Comparison of ENCODE assay signal across 8 mouse cellular contexts in the genomic region with DNA sequence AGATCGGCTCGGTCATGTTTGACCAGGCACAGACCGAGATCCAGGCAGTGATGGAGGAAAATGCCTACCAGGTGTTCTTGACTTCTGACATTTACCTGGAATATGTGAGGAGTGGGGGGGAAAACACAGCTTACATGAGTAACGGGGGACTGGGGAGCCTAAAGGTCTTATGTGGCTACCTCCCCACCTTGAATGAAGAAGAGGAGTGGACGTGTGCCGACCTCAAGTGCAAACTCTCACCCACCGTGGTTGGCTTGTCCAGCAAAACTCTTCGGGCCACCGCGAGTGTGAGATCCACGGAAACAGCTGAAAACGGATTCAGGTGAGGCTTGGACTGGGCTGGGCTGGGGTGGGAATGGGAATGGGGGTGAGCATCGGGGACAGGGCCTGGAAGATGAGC. TPM values are rescaled to one million over a fixed set of nuclear protein-coding genes. Genes with fewer than 3 reads are reported as not detected.
DNase-seq lines count a peak whose midpoint lies in the region; ATAC-seq lines count a peak whose summit lies in the region.

No protein-coding gene starts in this region.

- no peak for DNase-seq in heart, adult 9 months (ENCODE audit: low spot score in 2 of 2)
- no peak for DNase-seq in spleen, adult 18-20 months
- DNase-seq in urinary bladder, postnatal 14 days (ENCODE audit: low spot score) = no peak

- H3K4me1 ChIP-seq in heart, embryonic 16.5 days (ENCODE audit: control insufficient read depth, insufficient read depth, low read length) = peaks cover 38% of the 10 kb centered on the region
- peaks cover 59% of the 10 kb centered on the region for H3K4me1 ChIP-seq in embryonic facial prominence, embryonic 12.5 days
- peaks cover 56% of the 10 kb centered on the region for H3K4me1 ChIP-seq in hindbrain, embryonic 16.5 days (ENCODE audit: control insufficient read depth, insufficient read depth, low read depth, low read length)
- peaks cover 64% of the 10 kb centered on the region for H3K4me1 ChIP-seq in midbrain, embryonic 16.5 days (ENCODE audit: control insufficient read depth, insufficient read depth, low read length)

- H3K4me3 ChIP-seq in heart, embryonic 16.5 days (ENCODE audit: low read length) = peak overlapping the region; percentile 93
- peak overlapping the region; percentile 88 for H3K4me3 ChIP-seq in embryonic facial prominence, embryonic 12.5 days
- peak overlapping the region; percentile 93 for H3K4me3 ChIP-seq in hindbrain, embryonic 16.5 days (ENCODE audit: low read length)
- H3K4me3 ChIP-seq in midbrain, embryonic 16.5 days (ENCODE audit: low read depth, low read length) = peak overlapping the region; percentile 93

- no peak for ATAC-seq in heart, embryonic 16.5 days (replicated peaks; ENCODE audit: extremely low read depth, insufficient read depth, low FRiP score)
- no peak for ATAC-seq in embryonic facial prominence, embryonic 12.5 days (ENCODE audit: insufficient number of reproducible peaks, insufficient read depth, low FRiP score, low TSS enrichment)
- ATAC-seq in hindbrain, embryonic 16.5 days = no peak
- ATAC-seq in midbrain, embryonic 16.5 days = no peak
- ATAC-seq in inflammation-experienced regulatory T-cells, adult 6 months = no peak

- H3K9ac ChIP-seq in heart, embryonic 16.5 days (ENCODE audit: low read length) = no peak overlapping the region; the same call in 1 of the 2 replicates
- H3K9ac ChIP-seq in embryonic facial prominence, embryonic 12.5 days = peak overlapping the region; percentile 93
- H3K9ac ChIP-seq in hindbrain, embryonic 16.5 days (ENCODE audit: low read depth, low read length) = peak overlapping the region; percentile 89
- peak overlapping the region; percentile 92 for H3K9ac ChIP-seq in midbrain, embryonic 16.5 days (ENCODE audit: low read depth, low read length)

- WGBS in heart, embryonic 16.5 days = 59% methylated on average over 13 of the region's 13 CpGs
- 16% methylated on average over 13 of the region's 13 CpGs for WGBS in embryonic facial prominence, embryonic 12.5 days
- WGBS in hindbrain, embryonic 16.5 days = 17% methylated on average over 13 of the region's 13 CpGs
- 10% methylated on average over 13 of the region's 13 CpGs for WGBS in midbrain, embryonic 16.5 days

- H3K36me3 ChIP-seq in heart, embryonic 16.5 days (ENCODE audit: control insufficient read depth, insufficient read depth) = no peaks in the 10 kb centered on the region
- no peaks in the 10 kb centered on the region; the same call in 1 of the 2 replicates for H3K36me3 ChIP-seq in embryonic facial prominence, embryonic 12.5 days
- H3K36me3 ChIP-seq in hindbrain, embryonic 16.5 days (ENCODE audit: control insufficient read depth, insufficient read depth, low read length) = no peaks in the 10 kb centered on the region
- no peaks in the 10 kb centered on the region for H3K36me3 ChIP-seq in midbrain, embryonic 16.5 days (ENCODE audit: control insufficient read depth, insufficient read depth, low read length)

- H3K9me3 ChIP-seq in heart, embryonic 16.5 days (replicated peaks; ENCODE audit: control insufficient read depth, low read length) = no peaks in the 10 kb centered on the region
- H3K9me3 ChIP-seq in embryonic facial prominence, embryonic 12.5 days = no peaks in the 10 kb centered on the region
- H3K9me3 ChIP-seq in hindbrain, embryonic 16.5 days (ENCODE audit: control insufficient read depth, low read length) = no peaks in the 10 kb centered on the region
- no peaks in the 10 kb centered on the region for H3K9me3 ChIP-seq in midbrain, embryonic 16.5 days (replicated peaks; ENCODE audit: control insufficient read depth, low read length, poor library complexity, severe bottlenecking)

- no peak overlapping the region for H3K27ac ChIP-seq in heart, embryonic 16.5 days (ENCODE audit: low read length)
- H3K27ac ChIP-seq in embryonic facial prominence, embryonic 12.5 days = peak overlapping the region; percentile 100
- peak overlapping the region; percentile 14; the same call in 1 of the 2 replicates for H3K27ac ChIP-seq in hindbrain, embryonic 16.5 days (ENCODE audit: low read depth, low read length)
- H3K27ac ChIP-seq in midbrain, embryonic 16.5 days (ENCODE audit: low read length) = peak overlapping the region; percentile 55; the same call in 1 of the 2 replicates

- peak overlapping the region; percentile 97 for H3K4me2 ChIP-seq in heart, embryonic 16.5 days (ENCODE audit: low read depth, low read length)
- H3K4me2 ChIP-seq in embryonic facial prominence, embryonic 12.5 days (replicated peaks) = peak overlapping the region; percentile 84
- peak overlapping the region; percentile 93 for H3K4me2 ChIP-seq in hindbrain, embryonic 16.5 days (ENCODE audit: low read length)
- H3K4me2 ChIP-seq in midbrain, embryonic 16.5 days (ENCODE audit: low read length) = peak overlapping the region; percentile 88

- peaks cover 17% of the 10 kb centered on the region for H3K27me3 ChIP-seq in heart, embryonic 16.5 days (ENCODE audit: control insufficient read depth, insufficient read depth, low read length)
- H3K27me3 ChIP-seq in embryonic facial prominence, embryonic 12.5 days = no peaks in the 10 kb centered on the region
- H3K27me3 ChIP-seq in hindbrain, embryonic 16.5 days (replicated peaks; ENCODE audit: control insufficient read depth, insufficient read depth, low read length) = no peaks in the 10 kb centered on the region
- no peaks in the 10 kb centered on the region for H3K27me3 ChIP-seq in midbrain, embryonic 16.5 days (ENCODE audit: control insufficient read depth, insufficient read depth, low read depth, low read length)

RNA-seq across cellular contexts. Expression of a gene that starts 3.6 kb away (rescaled TPM):
- polyA plus RNA-seq in heart, embryonic 16.5 days (2015; fragmentation: Nextera tagmentation; extraction: Ambion mirVana) = 1.6 TPM in 2 replicates
- 15.1 and 17.5 TPM in 2 replicates for polyA plus RNA-seq in embryonic facial prominence, embryonic 12.5 days (2016; fragmentation: Nextera tagmentation; extraction: Ambion mirVana)
- polyA plus RNA-seq in hindbrain, embryonic 16.5 days (2015; fragmentation: Nextera tagmentation; extraction: Ambion mirVana) = 7.2 and 7.7 TPM in 2 replicates
- polyA plus RNA-seq in midbrain, embryonic 16.5 days (2015; fragmentation: Nextera tagmentation; extraction: Ambion mirVana) = 9.3 and 11.3 TPM in 2 replicates
- polyA plus RNA-seq in inflammation-experienced regulatory T-cells, adult 6 months (2017; shearing (Covaris generic)) = 10 to 100 TPM in 2 of 3 experiments, 1 to 10 TPM in 1; 6.3 to 11.2 (median 10.5) TPM
